Mouse (Mus musculus) kidney, embryonic 16.5 days (tissue): Measurements from ENCODE around the gene Tex52. TPM values are rescaled to one million over a fixed set of nuclear protein-coding genes. Genes with fewer than 3 reads are reported as not detected.

Experiments
- ATAC-seq: fragments of 200-750 bp; cut with Nextera tagmentation; 2 replicates; pipeline ENCODE4 v1.8.0; 2017; ENCODE audit warnings: moderate TSS enrichment; ENCODE audit not compliant: low FRiP score, low TSS enrichment
- H3K27ac ChIP-seq: fragments of 300-500 bp; sonication (generic); 2 replicates; pipeline ENCODE4 v1.5.1; 2014; ENCODE audit warnings: low read length
- H3K27me3 ChIP-seq: fragments of 300-500 bp; sonication (generic); 2 replicates; pipeline ENCODE4 v1.6.1; 2014; ENCODE audit warnings: low read length, control low read depth, mixed read lengths; ENCODE audit not compliant: insufficient read depth
- H3K36me3 ChIP-seq: fragments of 300-500 bp; sonication (generic); 2 replicates; pipeline ENCODE4 v1.6.1; 2014; ENCODE audit warnings: low read length, control low read depth, mixed read lengths; ENCODE audit not compliant: insufficient read depth
- H3K4me1 ChIP-seq: fragments of 300-500 bp; sonication (generic); 2 replicates; pipeline ENCODE4 v1.6.1; 2014; ENCODE audit warnings: low read length, control low read depth, mixed read lengths; ENCODE audit not compliant: insufficient read depth
- H3K4me2 ChIP-seq: fragments of 300-500 bp; sonication (generic); replicated peaks from 2 replicates; pipeline ENCODE4 v1.6.1; 2014; ENCODE audit warnings: low read depth, low read length
- H3K4me3 ChIP-seq: fragments of 300-500 bp; sonication (generic); 2 replicates; pipeline ENCODE4 v1.5.1; 2014; ENCODE audit warnings: mild to moderate bottlenecking, low read length
- H3K9ac ChIP-seq: fragments of 300-500 bp; sonication (generic); replicated peaks from 2 replicates; pipeline ENCODE4 v1.6.1; 2014; ENCODE audit warnings: low read length
- H3K9me3 ChIP-seq: fragments of 300-500 bp; sonication (generic); 2 replicates; pipeline ENCODE4 v1.6.1; 2016; ENCODE audit warnings: low read length, control low read depth
- WGBS: fragments of 180-500 bp; shearing (Covaris S2); extraction: QIAGEN DNeasy Blood & Tissue Kit; methylation state at CpG from one replicate; pipeline ENCODE4 v1.1.7; 2014; 5-methylcytosine and 5-hydroxymethylcytosine counted together
- polyA plus RNA-seq: library from polyadenylated mRNA; unstranded; fragments of >200 nt; fragmentation: Nextera tagmentation; extraction: Ambion mirVana; gene quantifications from 2 replicates; pipeline ENCODE4 v1.2.1, GENCODE M21; 2015

The Tex52 gene
- polyA plus RNA-seq, 1 experiment from 2014 or later, result 0.21 TPM

GRCm38 (mm10) chr6:128423496-128424268, 48.4 kb downstream of the Tex52 start:
- H3K4me3 ChIP-seq, result peak overlapping the region; percentile 80
- H3K27me3 ChIP-seq, result no peaks in the 10 kb centered on the region
- no peak for ATAC-seq
- peak overlapping the region; percentile 84 for H3K9ac ChIP-seq
- peaks cover 4% of the 10 kb centered on the region for H3K36me3 ChIP-seq
- peak overlapping the region; percentile 62 for H3K4me2 ChIP-seq
- peak overlapping the region; percentile 97 for H3K27ac ChIP-seq
- 37% methylated on average over 14 of the region's 16 CpGs for WGBS
- H3K4me1 ChIP-seq, result 0 out of 2 replicates have a peak, but pooled peaks cover 3% of the 10 kb centered on the region
- no peaks in the 10 kb centered on the region for H3K9me3 ChIP-seq

GRCm38 (mm10) chr6:128424269-128425019, 49.2 kb downstream of the Tex52 start, which contains the start of gene Itfg2:
Gene Itfg2, minus strand, starts transcription at chr6:128424931.
- Histone ChIP-seq H3K9ac (peak within 1 kb of the TSS; percentile 84), H3K27me3 (no peaks in the 10 kb centered on the region), H3K36me3 (peaks cover 11% of the 10 kb centered on the region), H3K4me1 (0 out of 2 replicates have a peak, but pooled peaks cover 3% of the 10 kb centered on the region), H3K27ac (peak within 1 kb of the TSS; percentile 97), H3K4me2 (peak within 1 kb of the TSS; percentile 62), H3K9me3 (no peaks in the 10 kb centered on the region), H3K4me3 (peak within 1 kb of the TSS; percentile 80)
- WGBS, result under 1% methylated on average over 42 of the region's 42 CpGs
- peak; percentile 93 for ATAC-seq

GRCm38 (mm10) chr6:128425046-128425445, 49.8 kb downstream of the Tex52 start:
- Histone ChIP-seq H3K27me3 (no peaks in the 10 kb centered on the region), H3K4me2 (peak overlapping the region; percentile 62), H3K9me3 (no peaks in the 10 kb centered on the region), H3K27ac (peak overlapping the region; percentile 97; the same call in 1 of the 2 replicates), H3K9ac (peak overlapping the region; percentile 84), H3K4me1 (0 out of 2 replicates have a peak, but pooled peaks cover 3% of the 10 kb centered on the region), H3K36me3 (peaks cover 17% of the 10 kb centered on the region), H3K4me3 (peak overlapping the region; percentile 80)
- WGBS, result 20% methylated on average over 9 of the region's 9 CpGs
- ATAC-seq, result no peak

- Histone ChIP-seq H3K4me2 (no peak overlapping the region), H3K9ac (no peak overlapping the region), H3K4me1 (0 out of 2 replicates have a peak, but pooled peaks cover 3% of the 10 kb centered on the region), H3K27ac (no peak overlapping the region), H3K4me3 (no peak overlapping the region), H3K27me3 (no peaks in the 10 kb centered on the region), H3K36me3 (peaks cover 42% of the 10 kb centered on the region), H3K9me3 (no peaks in the 10 kb centered on the region)
- WGBS, result 86% methylated on average over 5 of the region's 5 CpGs
- no peak for ATAC-seq
These were observed 52.3 kb downstream of the Tex52 start for GRCm38 (mm10) chr6:128427571-128427970.

GRCm38 (mm10) chr6:128429300-128429699, 54.0 kb downstream of the Tex52 start:
- H3K4me1 ChIP-seq, result no peaks in the 10 kb centered on the region
- WGBS, result 98% methylated on average over 2 of the region's 2 CpGs
- H3K27me3 ChIP-seq, result no peaks in the 10 kb centered on the region
- no peak overlapping the region for H3K4me2 ChIP-seq
- no peak overlapping the region for H3K4me3 ChIP-seq
- ATAC-seq, result no peak
- H3K9me3 ChIP-seq, result no peaks in the 10 kb centered on the region
- H3K27ac ChIP-seq, result no peak overlapping the region
- H3K9ac ChIP-seq, result no peak overlapping the region
- H3K36me3 ChIP-seq, result peaks cover 60% of the 10 kb centered on the region

- Histone ChIP-seq H3K4me3 (no peak overlapping the region), H3K9ac (no peak overlapping the region), H3K27ac (no peak overlapping the region), H3K27me3 (no peaks in the 10 kb centered on the region), H3K4me2 (no peak overlapping the region), H3K9me3 (no peaks in the 10 kb centered on the region), H3K4me1 (no peaks in the 10 kb centered on the region), H3K36me3 (peaks cover 65% of the 10 kb centered on the region)
- no peak for ATAC-seq
- WGBS, result 91% methylated on average over 6 of the region's 6 CpGs
These were observed 54.6 kb downstream of the Tex52 start for GRCm38 (mm10) chr6:128429826-128430225.

- Histone ChIP-seq H3K4me1 (peaks cover 11% of the 10 kb centered on the region), H3K9ac (no peak overlapping the region), H3K27ac (no peak overlapping the region), H3K9me3 (no peaks in the 10 kb centered on the region), H3K36me3 (peaks cover 82% of the 10 kb centered on the region), H3K4me2 (no peak overlapping the region), H3K27me3 (no peaks in the 10 kb centered on the region), H3K4me3 (no peak overlapping the region)
- ATAC-seq, result no peak
- 85% methylated on average over 13 of the region's 13 CpGs for WGBS
These were observed 57.2 kb downstream of the Tex52 start for GRCm38 (mm10) chr6:128432356-128432915.

- 93% methylated on average over 13 of the region's 13 CpGs for WGBS
- no peak overlapping the region for H3K4me2 ChIP-seq
- peaks cover 79% of the 10 kb centered on the region for H3K36me3 ChIP-seq
- no peaks in the 10 kb centered on the region for H3K27me3 ChIP-seq
- peaks cover 11% of the 10 kb centered on the region for H3K4me1 ChIP-seq
- no peak overlapping the region for H3K27ac ChIP-seq
- no peak overlapping the region for H3K4me3 ChIP-seq
- no peak overlapping the region for H3K9ac ChIP-seq
- no peaks in the 10 kb centered on the region for H3K9me3 ChIP-seq
- ATAC-seq, result no peak
These were observed 58.3 kb downstream of the Tex52 start for GRCm38 (mm10) chr6:128433566-128433965.
